Mouse (Mus musculus) adipocyte (in vitro differentiated cells): ENCODE data around the gene Gsdma2.
"Not testable (repeated sequence)": the region's sequence is repeated elsewhere in the genome, so short reads cannot be mapped to it uniquely, and the experiment has no call there.

Experiments
- DNase-seq: peaks from one replicate; pipeline ENCODE4 v3.0.0-alpha.2; 2016; ENCODE audit warnings: low spot score

Gene Gsdma2

GRCm38 (mm10) chr11:98646459-98646858 is at the start of gene Gsdma2:
TSS of gene Gsdma2 (plus strand) at chr11:98646759.
- no peak for DNase-seq

- DNase-seq: peak; percentile 82
Measured at GRCm38 (mm10) chr11:98597363-98597762, 49.2 kb upstream of the Gsdma2 start.

- DNase-seq: no peak
Measured at GRCm38 (mm10) chr11:98597991-98598390, 48.6 kb upstream of the Gsdma2 start, which contains the start of gene Lrrc3c. TSS of gene Lrrc3c (plus strand) at chr11:98598291.

- no peak for DNase-seq
Measured at GRCm38 (mm10) chr11:98598851-98599290, 47.7 kb upstream of the Gsdma2 start.

GRCm38 (mm10) chr11:98599291-98599690 is 47.3 kb upstream of the Gsdma2 start:
- DNase-seq: no peak

- DNase-seq: no peak
Measured at GRCm38 (mm10) chr11:98602090-98602690, 44.4 kb upstream of the Gsdma2 start.

GRCm38 (mm10) chr11:98603953-98604352 is 42.6 kb upstream of the Gsdma2 start:
- no peak for DNase-seq

- not testable (repeated sequence) for DNase-seq
Measured at GRCm38 (mm10) chr11:98604911-98605310, 41.6 kb upstream of the Gsdma2 start.

GRCm38 (mm10) chr11:98606763-98607162 is 39.8 kb upstream of the Gsdma2 start:
- DNase-seq: peak; percentile 68

- DNase-seq: no peak
Measured at GRCm38 (mm10) chr11:98620791-98621190, 25.8 kb upstream of the Gsdma2 start.

- not testable (repeated sequence) for DNase-seq
Measured at GRCm38 (mm10) chr11:98623981-98624380, 22.6 kb upstream of the Gsdma2 start.

GRCm38 (mm10) chr11:98624381-98624780 is 22.2 kb upstream of the Gsdma2 start:
- DNase-seq: not testable (repeated sequence)

GRCm38 (mm10) chr11:98625611-98626410 is 20.7 kb upstream of the Gsdma2 start, which contains the start of the genes Gm12355 and Gsdma3:
TSS of gene Gm12355 (minus strand) at chr11:98625661.
TSS of gene Gsdma3 (plus strand) at chr11:98626360.
- no peak for DNase-seq

- DNase-seq: no peak
Measured at GRCm38 (mm10) chr11:98628706-98629105, 17.9 kb upstream of the Gsdma2 start.

GRCm38 (mm10) chr11:98630646-98631045 is 15.9 kb upstream of the Gsdma2 start:
- DNase-seq: no peak

GRCm38 (mm10) chr11:98635312-98635970 is 11.1 kb upstream of the Gsdma2 start:
- DNase-seq: not testable (repeated sequence)

GRCm38 (mm10) chr11:98637501-98637900 is 9.1 kb upstream of the Gsdma2 start:
- no peak for DNase-seq

- no peak for DNase-seq
Measured at GRCm38 (mm10) chr11:98640091-98640490, 6.5 kb upstream of the Gsdma2 start.

- DNase-seq: no peak
Measured at GRCm38 (mm10) chr11:98644757-98645156, 1.8 kb upstream of the Gsdma2 start.

GRCm38 (mm10) chr11:98645946-98646345 is 613 bp upstream of the Gsdma2 start:
- no peak for DNase-seq

GRCm38 (mm10) chr11:98655076-98655475 is 8.5 kb downstream of the Gsdma2 start:
- peak; percentile 46 for DNase-seq

- DNase-seq: peak; percentile 70
Measured at GRCm38 (mm10) chr11:98660517-98660916, 14.0 kb downstream of the Gsdma2 start.

- DNase-seq: no peak
Measured at GRCm38 (mm10) chr11:98664091-98664490, 17.5 kb downstream of the Gsdma2 start, which contains the start of gene Gsdma. TSS of gene Gsdma (plus strand) at chr11:98664351.
